Mouse (Mus musculus) forebrain, postnatal 0 days (tissue): Measurements from ENCODE around the gene Wrap73. TPM values are rescaled to one million over a fixed set of nuclear protein-coding genes. Genes with fewer than 3 reads are reported as not detected.

ENCODE experiments used
- ATAC-seq: fragments of 200-750 bp; cut with Nextera tagmentation; 2 replicates; pipeline ENCODE4 v1.8.0; 2017; ENCODE audit warnings: mild to moderate bottlenecking, moderate library complexity
- DNase-seq: peaks from one replicate; pipeline ENCODE4 v3.0.0-alpha.2; 2015
- H3K27ac ChIP-seq: fragments of 300-500 bp; sonication (generic); 2 replicates; pipeline ENCODE4 v1.5.1; 2014; ENCODE audit warnings: low read depth, mild to moderate bottlenecking, antibody characterized with exemption, low read length, moderate library complexity, mixed read lengths
- H3K27me3 ChIP-seq: fragments of 300-500 bp; sonication (generic); 2 replicates; pipeline ENCODE4 v1.6.1; 2014; ENCODE audit warnings: mild to moderate bottlenecking, low read length, mixed read lengths; ENCODE audit not compliant: insufficient read depth
- H3K36me3 ChIP-seq: fragments of 300-500 bp; sonication (generic); 2 replicates; pipeline ENCODE4 v1.6.1; 2014; ENCODE audit warnings: mild to moderate bottlenecking, moderate library complexity; ENCODE audit not compliant: insufficient read depth
- H3K4me1 ChIP-seq: fragments of 300-500 bp; sonication (generic); 2 replicates; pipeline ENCODE4 v1.6.1; 2014; ENCODE audit warnings: antibody characterized with exemption; ENCODE audit not compliant: insufficient read depth
- H3K4me2 ChIP-seq: fragments of 300-500 bp; sonication (generic); 2 replicates; pipeline ENCODE4 v1.6.1; 2014; ENCODE audit warnings: low read depth, mild to moderate bottlenecking, moderate library complexity
- H3K4me3 ChIP-seq: fragments of 300-500 bp; sonication (generic); 2 replicates; pipeline ENCODE4 v1.5.1; 2014; ENCODE audit warnings: low read depth, low read length, mixed read lengths
- H3K9ac ChIP-seq: fragments of 300-500 bp; sonication (generic); 2 replicates; pipeline ENCODE4 v1.6.1; 2014; ENCODE audit warnings: mild to moderate bottlenecking
- H3K9me3 ChIP-seq: fragments of 300-500 bp; sonication (generic); 2 replicates; pipeline ENCODE4 v1.6.1; 2016; ENCODE audit warnings: low read length
- CTCF ChIP-seq: sonication (generic); IDR thresholded peaks from 2 replicates; pipeline ENCODE4 v1.5.1; 2016; ENCODE audit warnings: antibody characterized with exemption, control low read depth, low read depth
- WGBS: fragments of 180-500 bp; shearing (Covaris S2); extraction: QIAGEN DNeasy Blood & Tissue Kit; methylation state at CpG from one replicate; pipeline ENCODE4 v1.1.7; 2014; 5-methylcytosine and 5-hydroxymethylcytosine counted together
- polyA plus RNA-seq: library from polyadenylated mRNA; unstranded; fragments of >200 nt; fragmentation: Nextera tagmentation; extraction: Ambion mirVana; gene quantifications from 2 replicates; pipeline ENCODE4 v1.2.1, GENCODE M21; 2015
- total RNA-seq: library from RNA; depleted of rRNA; stranded (reverse); fragments of >200 nt; gene quantifications from 2 replicates; pipeline ENCODE4 v1.2.3, GENCODE M21; 2014; rRNA removed

Gene Wrap73
- total RNA-seq (44.1 and 44.4 TPM in 2 replicates), polyA plus RNA-seq (37.6 and 42.7 TPM in 2 replicates)

- peak within 1 kb of the TSS; percentile 60 for H3K9ac ChIP-seq
- peak within 1 kb of the TSS; percentile 52 for H3K4me3 ChIP-seq
- WGBS: 1% methylated on average over 48 of the region's 49 CpGs
- peaks cover 8% of the 10 kb centered on the region for H3K36me3 ChIP-seq
- H3K27ac ChIP-seq: peak within 1 kb of the TSS; percentile 54; the same call in 1 of the 2 replicates
- no peak; the same call in 1 of the 2 replicates for TF ChIP-seq CTCF
- peak within 1 kb of the TSS; percentile 81 for H3K4me2 ChIP-seq
- no peaks in the 10 kb centered on the region for H3K9me3 ChIP-seq
- peak; percentile 99 for ATAC-seq
- peak; percentile 95 for DNase-seq
- H3K4me1 ChIP-seq: 0 out of 2 replicates have a peak, but pooled peaks cover 14% of the 10 kb centered on the region
- H3K27me3 ChIP-seq: peaks cover 37% of the 10 kb centered on the region
Measured at GRCm38 (mm10) chr4:154142211-154143040, at the start of gene Wrap73. Gene Wrap73, plus strand, starts transcription at chr4:154142372.

- DNase-seq (no peak), ATAC-seq (no peak)
- TF ChIP-seq CTCF: peak; percentile 31
- no peak overlapping the region for H3K27ac ChIP-seq
- no peaks in the 10 kb centered on the region for H3K36me3 ChIP-seq
- 22% methylated on average over 9 of the region's 9 CpGs for WGBS
- no peaks in the 10 kb centered on the region for H3K9me3 ChIP-seq
- H3K4me3 ChIP-seq: no peak overlapping the region
- H3K27me3 ChIP-seq: no peaks in the 10 kb centered on the region
- H3K9ac ChIP-seq: no peak overlapping the region
- no peaks in the 10 kb centered on the region for H3K4me1 ChIP-seq
- H3K4me2 ChIP-seq: no peak overlapping the region
Measured at GRCm38 (mm10) chr4:154093210-154093609, 49.0 kb upstream of the Wrap73 start.

GRCm38 (mm10) chr4:154096111-154096510, 46.1 kb upstream of the Wrap73 start:
- Histone ChIP-seq H3K36me3 (no peaks in the 10 kb centered on the region), H3K9ac (no peak overlapping the region), H3K4me3 (no peak overlapping the region), H3K27me3 (no peaks in the 10 kb centered on the region), H3K4me2 (no peak overlapping the region), H3K9me3 (no peaks in the 10 kb centered on the region), H3K27ac (no peak overlapping the region), H3K4me1 (no peaks in the 10 kb centered on the region)
- DNase-seq (no peak), ATAC-seq (no peak)
- TF ChIP-seq CTCF: no peak
- 26% methylated on average over 6 of the region's 6 CpGs for WGBS

GRCm38 (mm10) chr4:154099361-154099760, 42.8 kb upstream of the Wrap73 start:
- H3K9me3 ChIP-seq: no peaks in the 10 kb centered on the region
- H3K4me3 ChIP-seq: no peak overlapping the region
- H3K27ac ChIP-seq: no peak overlapping the region
- 68% methylated on average over 7 of the region's 7 CpGs for WGBS
- no peaks in the 10 kb centered on the region for H3K27me3 ChIP-seq
- ATAC-seq (no peak), DNase-seq (no peak)
- no peak overlapping the region for H3K4me2 ChIP-seq
- no peaks in the 10 kb centered on the region for H3K36me3 ChIP-seq
- no peak overlapping the region for H3K9ac ChIP-seq
- TF ChIP-seq CTCF: no peak
- no peaks in the 10 kb centered on the region for H3K4me1 ChIP-seq

DNA sequence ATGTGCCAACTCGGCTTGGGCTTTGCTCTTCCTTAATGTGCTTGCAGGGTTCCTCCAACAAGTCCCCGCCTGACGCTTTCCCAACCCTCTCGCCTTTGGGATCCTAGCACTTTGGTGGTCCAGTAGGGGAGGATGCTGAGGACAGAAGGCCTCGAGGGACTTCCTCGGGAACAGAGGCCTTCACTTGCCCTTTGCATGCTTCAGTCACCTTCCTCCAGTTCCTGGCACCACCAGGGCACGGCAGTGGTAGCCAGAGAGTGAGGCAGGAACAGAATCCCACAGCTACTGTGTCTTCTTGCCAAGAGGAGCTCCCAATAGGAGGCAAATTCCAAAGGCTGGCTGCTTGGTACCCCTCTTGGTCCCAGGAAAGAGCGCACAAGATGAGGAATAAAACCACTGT, 38.8 kb upstream of the Wrap73 start:
- no peak for ATAC-seq
- Histone ChIP-seq H3K27me3 (no peaks in the 10 kb centered on the region), H3K9me3 (no peaks in the 10 kb centered on the region), H3K4me2 (no peak overlapping the region), H3K4me3 (no peak overlapping the region), H3K27ac (no peak overlapping the region), H3K36me3 (no peaks in the 10 kb centered on the region), H3K9ac (no peak overlapping the region), H3K4me1 (peaks cover 5% of the 10 kb centered on the region; the same call in 1 of the 2 replicates)
- DNase-seq: no peak
- TF ChIP-seq CTCF: no peak
- WGBS: 80% methylated on average over 8 of the region's 8 CpGs

DNA sequence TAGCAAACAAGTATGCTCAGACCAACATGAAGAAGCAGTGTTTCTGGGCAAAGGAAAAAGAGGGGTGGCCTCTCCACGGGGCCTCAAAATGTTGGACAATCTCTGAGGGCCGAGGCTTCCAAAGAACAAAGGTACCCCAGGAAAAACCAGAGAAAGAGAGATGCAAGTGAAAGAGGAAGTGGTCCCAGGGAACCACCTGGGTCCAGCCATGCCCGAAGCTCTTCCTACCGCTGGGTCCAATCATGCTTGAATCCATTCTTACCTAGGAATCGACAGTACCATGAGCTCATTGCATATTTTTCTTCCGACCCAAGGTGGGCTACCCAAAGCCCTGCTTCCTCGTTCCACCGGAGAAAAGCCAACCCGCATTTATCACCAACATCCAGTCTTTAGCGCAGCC, 38.3 kb upstream of the Wrap73 start:
- Histone ChIP-seq H3K9me3 (no peaks in the 10 kb centered on the region), H3K9ac (no peak overlapping the region), H3K4me1 (peaks cover 5% of the 10 kb centered on the region; the same call in 1 of the 2 replicates), H3K27me3 (no peaks in the 10 kb centered on the region), H3K4me3 (no peak overlapping the region), H3K27ac (no peak overlapping the region), H3K36me3 (no peaks in the 10 kb centered on the region), H3K4me2 (no peak overlapping the region)
- no peak for DNase-seq
- WGBS: 87% methylated on average over 10 of the region's 10 CpGs
- no peak for ATAC-seq
- no peak for TF ChIP-seq CTCF

DNA sequence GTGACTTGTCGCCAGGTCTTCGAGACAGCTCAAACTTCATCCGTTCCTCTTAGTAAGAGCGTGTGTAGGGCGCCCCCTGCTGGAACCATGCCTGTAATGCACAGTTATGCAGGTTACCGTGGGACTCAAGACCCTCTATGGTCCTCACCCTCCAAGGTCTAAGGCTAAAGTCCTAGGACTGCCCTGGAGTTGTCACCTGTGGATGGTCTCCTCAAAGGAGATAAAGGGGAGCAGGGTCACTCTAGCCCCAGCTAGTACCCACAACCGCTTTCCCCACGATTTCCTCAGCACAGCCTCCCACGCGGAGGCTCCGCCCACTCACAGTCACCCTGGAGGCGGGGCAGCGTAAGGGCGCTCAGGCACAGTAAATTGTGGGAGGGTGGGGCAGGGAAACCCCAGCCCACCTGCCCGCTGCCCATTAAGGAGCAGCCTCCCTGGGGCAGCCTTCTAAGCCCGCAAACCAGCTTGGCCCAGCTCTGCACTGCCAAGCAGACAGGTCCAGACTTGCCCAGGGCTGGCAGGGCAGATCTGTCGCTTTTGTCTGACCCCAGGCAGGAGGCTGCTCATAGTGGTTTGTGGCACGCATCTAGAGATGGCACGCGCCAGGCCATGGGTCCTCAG, 36.7 kb upstream of the Wrap73 start:
- WGBS: 26% methylated on average over 20 of the region's 20 CpGs
- Histone ChIP-seq H3K4me3 (no peak overlapping the region), H3K36me3 (no peaks in the 10 kb centered on the region)

More for the DNA sequence above, 36.7 kb upstream of the Wrap73 start:
- no peaks in the 10 kb centered on the region for H3K9me3 ChIP-seq
- TF ChIP-seq CTCF: peak; percentile 76
- H3K9ac ChIP-seq: no peak overlapping the region
- H3K27ac ChIP-seq: no peak overlapping the region
- H3K4me2 ChIP-seq: peak overlapping the region; percentile 31
- no peaks in the 10 kb centered on the region for H3K27me3 ChIP-seq
- H3K4me1 ChIP-seq: peaks cover 8% of the 10 kb centered on the region; the same call in 1 of the 2 replicates
- DNase-seq (peak; percentile 60), ATAC-seq (no peak; the same call in 1 of the 2 replicates)
